Comparison of ENCODE assay signal across 8 mouse cellular contexts in the genomic region with DNA sequence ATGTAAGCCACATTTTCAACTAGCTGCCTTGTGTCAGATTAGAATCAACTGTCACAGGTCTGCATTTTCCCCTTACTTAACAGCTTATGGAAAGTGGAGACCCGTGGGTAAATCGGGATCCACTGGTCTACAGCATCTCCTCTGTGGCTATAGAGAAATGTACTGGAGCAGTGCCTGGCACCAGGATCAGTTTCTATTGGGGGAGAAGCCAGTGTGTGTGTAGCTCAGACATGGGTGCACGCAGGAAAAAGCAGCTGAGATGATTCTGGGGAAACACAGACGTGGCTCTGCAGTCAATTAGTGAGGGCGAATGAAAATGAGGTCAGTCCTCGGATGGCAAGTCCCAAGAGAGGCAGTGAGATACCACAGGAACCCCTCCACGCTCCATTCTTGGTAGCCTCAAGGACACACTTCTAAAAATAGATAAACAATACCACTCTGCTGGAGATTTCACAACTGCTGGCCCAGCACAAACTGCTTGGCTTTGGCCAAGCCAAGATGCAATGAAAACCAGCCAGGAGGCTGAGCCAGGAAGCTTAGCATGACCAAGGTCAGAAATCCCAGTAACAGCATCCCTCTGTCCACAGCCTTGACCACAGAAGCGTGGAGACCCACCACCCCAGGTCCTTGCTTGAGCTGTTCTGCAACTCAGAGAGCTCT. TPM values are rescaled to one million over a fixed set of nuclear protein-coding genes. Genes with fewer than 3 reads are reported as not detected.
DNase-seq lines count a peak whose midpoint lies in the region.

No protein-coding gene starts in this region.

- peak; percentile 43 for DNase-seq in retina, postnatal 1 day
- no peak for DNase-seq in retina, embryonic 14.5 days (ENCODE audit: low spot score)
- DNase-seq in fat pad, adult 2 months (ENCODE audit: extremely low read depth, low read depth, low spot score) = peak; percentile 10
- peak; percentile 14 for DNase-seq in heart, postnatal 4 days
- peak; percentile 51 for DNase-seq in ovary, postnatal 36 days (ENCODE audit: low spot score)
- no peak for DNase-seq in left cerebral cortex, adult 8-10 months (ENCODE audit: low spot score in 2 of 2)
- DNase-seq in layer of hippocampus, postnatal 25 days (ENCODE audit: extremely low spot score in 1 of 2, low spot score in 1 of 2) = no peak
- no peak for DNase-seq in spleen, postnatal 10 days (ENCODE audit: low spot score in 2 of 2)

RNA-seq across cellular contexts. Expression of a gene that starts 40.4 kb away (rescaled TPM):
- total RNA-seq in heart, postnatal 4 days (2021) = 10 to 100 TPM; 39.5 to 45.8 TPM
- total RNA-seq in left cerebral cortex, adult 8-10 months (2022) = 10 to 100 TPM; 53.0 to 67.6 (median 60.4) TPM
- 10 to 100 TPM; 50.0 to 53.4 TPM for total RNA-seq in layer of hippocampus, postnatal 25 days (2021)

RNA-seq across cellular contexts. Expression of a gene that starts 53.1 kb away (rescaled TPM):
- 100 to 1,000 TPM; 111 to 115 TPM for total RNA-seq in heart, postnatal 4 days (2021)
- total RNA-seq in left cerebral cortex, adult 8-10 months (2022) = 10 to 100 TPM; 18.1 to 19.8 (median 18.5) TPM
- total RNA-seq in layer of hippocampus, postnatal 25 days (2021) = 10 to 100 TPM; 19.2 to 21.9 TPM

Comparison
In these comparisons a context has a peak if more than half of its experiments do, and no peak if none do; other contexts are left out.
1. DNase-seq: peak in retina, postnatal 1 day (single experiment), fat pad, adult 2 months (single experiment), heart, postnatal 4 days (single experiment) and ovary, postnatal 36 days (single experiment); none in retina, embryonic 14.5 days (single experiment), left cerebral cortex, adult 8-10 months (0 of 2), layer of hippocampus, postnatal 25 days (0 of 2) and spleen, postnatal 10 days (0 of 2).
2. RNA of a gene that starts 53.1 kb away (total RNA-seq): 111 to 115 TPM in heart, postnatal 4 days; 19.2 to 21.9 TPM in layer of hippocampus, postnatal 25 days and 18.1 to 19.8 TPM in left cerebral cortex, adult 8-10 months; every median in the first group is over 4 times any median in the second.